Mouse (Mus musculus): Measurements from ENCODE around the gene Mllt6.
"Not testable (repeated sequence)": the region's sequence is repeated elsewhere in the genome, so short reads cannot be mapped to it uniquely, and the experiment has no call there.

Gene Mllt6

GRCm38 (mm10) chr11:97716021-97716420 is 52.8 kb downstream of the Mllt6 start:
- DNase-seq (ENCODE audit: low spot score): no peak

GRCm38 (mm10) chr11:97717369-97718280 is 54.4 kb downstream of the Mllt6 start:
- DNase-seq (ENCODE audit: low spot score): no peak

GRCm38 (mm10) chr11:97718281-97718860 is 55.2 kb downstream of the Mllt6 start:
- DNase-seq (ENCODE audit: low spot score): no peak

- DNase-seq (ENCODE audit: low spot score): no peak
These were observed 55.8 kb downstream of the Mllt6 start for GRCm38 (mm10) chr11:97719041-97719440.

- no peak for DNase-seq (ENCODE audit: low spot score)
These were observed 58.1 kb downstream of the Mllt6 start for GRCm38 (mm10) chr11:97721338-97721737.

- DNase-seq (ENCODE audit: low spot score): no peak
These were observed 60.5 kb downstream of the Mllt6 start for GRCm38 (mm10) chr11:97723709-97724108.

GRCm38 (mm10) chr11:97728311-97728710 is 65.1 kb downstream of the Mllt6 start:
- DNase-seq (ENCODE audit: low spot score): no peak

- DNase-seq (ENCODE audit: low spot score): no peak
These were observed 65.5 kb downstream of the Mllt6 start for GRCm38 (mm10) chr11:97728730-97729129.

- no peak for DNase-seq (ENCODE audit: low spot score)
These were observed 70.5 kb downstream of the Mllt6 start for GRCm38 (mm10) chr11:97733689-97734088.

- DNase-seq (ENCODE audit: low spot score): not testable (repeated sequence)
These were observed 71.6 kb downstream of the Mllt6 start for GRCm38 (mm10) chr11:97734810-97735209.
